Mouse (Mus musculus): ENCODE measurements at regions not wholly inside any gene's neighbourhood (a gene's known extent, or its start where the extent isn't known, plus 50 kb on each side); places are given as distances from the start of the nearest gene placed in this dataset.
A peak's percentile ranks its signal among the peaks of the same experiment; 100 is the strongest.

DNA sequence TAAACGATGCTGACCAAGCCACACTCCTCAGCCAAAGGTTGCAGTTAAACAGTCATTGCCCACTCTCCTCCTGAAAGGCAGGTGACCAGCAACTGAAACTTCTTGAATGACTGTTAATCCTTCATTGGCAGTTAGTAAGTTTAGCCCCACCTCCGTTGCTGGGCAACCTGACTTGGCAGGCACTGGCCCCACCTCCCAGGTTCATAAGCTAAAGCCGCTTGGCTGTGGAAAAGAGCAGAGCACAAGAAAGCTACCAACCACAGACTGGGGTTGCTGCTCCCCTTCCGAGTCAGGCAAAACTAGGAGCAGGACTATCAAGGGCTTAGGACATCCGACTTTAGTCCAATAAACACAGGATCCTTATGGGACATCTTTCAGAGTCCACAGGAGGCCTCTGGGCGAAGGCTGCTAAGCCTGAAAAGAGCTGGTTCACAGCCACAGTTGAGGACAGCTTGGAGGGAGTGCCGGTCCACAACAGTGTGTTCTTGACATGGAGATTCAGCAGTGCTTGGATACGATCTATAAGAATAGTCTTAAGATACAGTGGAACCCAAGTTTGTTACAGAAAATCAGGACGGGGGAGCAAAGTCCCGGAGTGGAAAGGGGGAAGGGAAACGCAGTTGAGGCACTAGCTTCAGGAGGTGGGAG is 67.7 kb upstream of the Kcnma1 start:
- no peak for TF ChIP-seq POLR2A (IDR thresholded peaks at IDR 0.05; ENCODE audit: low read depth, low read length)
- TF ChIP-seq CTCF (conservative IDR thresholded peaks at IDR 0.05; ENCODE audit: insufficient read depth, insufficient read length, low read depth, low read length) = no peak
- Histone ChIP-seq H3K27me3 (replicated peaks; ENCODE audit: control insufficient read depth, insufficient read depth, low read length) (no peaks in the 10 kb centered on the region), H3K4me3 (ENCODE audit: insufficient read depth, low read depth, low read length) (no peak overlapping the region), H3K36me3 (ENCODE audit: control insufficient read depth, insufficient read depth, low read length) (no peaks in the 10 kb centered on the region), H3K27ac (ENCODE audit: insufficient read depth, low read depth, low read length) (no peak overlapping the region), H3K4me1 (ENCODE audit: control insufficient read depth, insufficient read depth, low read length) (no peaks in the 10 kb centered on the region)
- 21% methylated on average over 11 of the region's 11 CpGs for WGBS
- peak; percentile 90 for DNase-seq

- peak; percentile 41; the same call in 1 of the 2 replicates for TF ChIP-seq CTCF (conservative IDR thresholded peaks at IDR 0.05; ENCODE audit: insufficient read depth, insufficient read length, low read depth, low read length)
- TF ChIP-seq POLR2A (IDR thresholded peaks at IDR 0.05; ENCODE audit: low read depth, low read length) = no peak
- WGBS = 62% methylated on average over 4 of the region's 4 CpGs
- H3K4me3 ChIP-seq (ENCODE audit: insufficient read depth, low read depth, low read length) = no peak overlapping the region
- no peaks in the 10 kb centered on the region for H3K4me1 ChIP-seq (ENCODE audit: control insufficient read depth, insufficient read depth, low read length)
- no peak overlapping the region for H3K27ac ChIP-seq (ENCODE audit: insufficient read depth, low read depth, low read length)
- no peaks in the 10 kb centered on the region for H3K36me3 ChIP-seq (ENCODE audit: control insufficient read depth, insufficient read depth, low read length)
- DNase-seq = peak; percentile 10
- no peaks in the 10 kb centered on the region for H3K27me3 ChIP-seq (replicated peaks; ENCODE audit: control insufficient read depth, insufficient read depth, low read length)
Measured at GRCm38 (mm10) chr14:24068693-24069092, 54.4 kb upstream of the Kcnma1 start.

- peak; percentile 75 for DNase-seq
- Histone ChIP-seq H3K36me3 (ENCODE audit: control insufficient read depth, insufficient read depth, low read length) (no peaks in the 10 kb centered on the region), H3K4me3 (ENCODE audit: insufficient read depth, low read depth, low read length) (no peak overlapping the region), H3K27ac (ENCODE audit: insufficient read depth, low read depth, low read length) (no peak overlapping the region), H3K4me1 (ENCODE audit: control insufficient read depth, insufficient read depth, low read length) (no peaks in the 10 kb centered on the region), H3K27me3 (replicated peaks; ENCODE audit: control insufficient read depth, insufficient read depth, low read length) (no peaks in the 10 kb centered on the region)
- TF ChIP-seq CTCF (conservative IDR thresholded peaks at IDR 0.05; ENCODE audit: insufficient read depth, insufficient read length, low read depth, low read length) (peak; percentile 90), POLR2A (IDR thresholded peaks at IDR 0.05; ENCODE audit: low read depth, low read length) (no peak)
- WGBS = 36% methylated on average over 6 of the region's 6 CpGs
Measured at GRCm38 (mm10) chr14:24067657-24068056, 53.4 kb upstream of the Kcnma1 start.

- 80% methylated on average over 4 of the region's 4 CpGs for WGBS
- Histone ChIP-seq H3K27me3 (replicated peaks; ENCODE audit: control insufficient read depth, insufficient read depth, low read length) (no peaks in the 10 kb centered on the region), H3K4me1 (ENCODE audit: control insufficient read depth, insufficient read depth, low read length) (no peaks in the 10 kb centered on the region), H3K27ac (ENCODE audit: insufficient read depth, low read depth, low read length) (no peak overlapping the region), H3K4me3 (ENCODE audit: insufficient read depth, low read depth, low read length) (no peak overlapping the region), H3K36me3 (ENCODE audit: control insufficient read depth, insufficient read depth, low read length) (no peaks in the 10 kb centered on the region)
- no peak for DNase-seq
- TF ChIP-seq CTCF (conservative IDR thresholded peaks at IDR 0.05; ENCODE audit: insufficient read depth, insufficient read length, low read depth, low read length) = no peak
- TF ChIP-seq POLR2A (IDR thresholded peaks at IDR 0.05; ENCODE audit: low read depth, low read length) = no peak
Measured at GRCm38 (mm10) chr14:24065231-24065767, 51.0 kb upstream of the Kcnma1 start.

Data from kidney, adult 2 months (tissue).